Mouse (Mus musculus): ENCODE data around the gene Unc5b. TPM values are rescaled to one million over a fixed set of nuclear protein-coding genes. Genes with fewer than 3 reads are reported as not detected.
A peak's percentile ranks its signal among the peaks of the same experiment; 100 is the strongest.
"Not testable (repeated sequence)": the region's sequence is repeated elsewhere in the genome, so short reads cannot be mapped to it uniquely, and the experiment has no call there.

Unc5b gene
- 0.38 TPM in 1 of 3 replicates, not detected in the others for total RNA-seq (2017)

DNA sequence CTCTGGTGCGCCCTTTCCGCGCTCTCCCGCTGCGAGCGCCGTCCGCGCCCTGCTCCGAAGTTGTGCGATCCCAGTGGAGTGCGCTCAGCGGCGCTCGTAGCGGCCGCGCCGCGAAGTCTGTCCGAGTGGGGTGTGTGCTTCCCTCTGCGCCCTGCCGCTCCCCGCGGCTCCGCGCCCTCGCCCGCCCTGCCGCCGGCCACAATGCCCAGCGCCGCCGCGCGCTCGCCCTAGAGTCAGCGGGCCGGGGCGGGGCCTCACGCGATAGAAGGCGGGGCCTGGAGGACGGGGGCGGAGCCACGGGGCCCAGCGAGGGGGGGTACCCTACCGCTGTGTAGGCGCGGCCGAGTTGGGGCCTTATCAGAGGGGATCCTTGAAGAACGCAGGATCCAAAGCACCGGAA, at the start of gene Unc5b:
Gene Unc5b, minus strand, starts transcription at position 203 of the 400 bp plus-strand sequence.
- ATAC-seq (replicated peaks; ENCODE audit: insufficient number of reproducible peaks, low FRiP score, low TSS enrichment, poor library complexity, severe bottlenecking): no peak

DNA sequence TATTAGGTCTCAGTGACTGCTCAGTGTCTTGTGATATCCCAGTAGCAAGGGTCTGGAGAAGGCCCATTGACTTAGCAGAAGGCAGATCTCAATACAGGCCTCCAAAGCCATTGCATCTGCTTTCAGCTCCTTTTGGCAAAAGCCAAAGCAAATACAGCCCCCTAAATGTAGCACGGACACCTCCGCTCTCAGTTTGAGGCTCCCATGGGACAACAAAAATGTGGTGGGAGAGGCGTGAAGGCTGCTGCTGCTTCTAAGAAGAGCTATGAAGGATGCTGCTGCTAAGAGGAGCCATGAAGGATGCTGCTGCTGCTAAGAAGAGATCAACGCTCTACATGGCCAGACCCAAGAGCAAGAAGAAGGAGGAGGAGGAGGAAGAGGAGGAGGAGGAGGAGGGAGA, 48.4 kb upstream of the Unc5b start:
- ATAC-seq (replicated peaks; ENCODE audit: insufficient number of reproducible peaks, low FRiP score, low TSS enrichment, poor library complexity, severe bottlenecking): no peak

DNA sequence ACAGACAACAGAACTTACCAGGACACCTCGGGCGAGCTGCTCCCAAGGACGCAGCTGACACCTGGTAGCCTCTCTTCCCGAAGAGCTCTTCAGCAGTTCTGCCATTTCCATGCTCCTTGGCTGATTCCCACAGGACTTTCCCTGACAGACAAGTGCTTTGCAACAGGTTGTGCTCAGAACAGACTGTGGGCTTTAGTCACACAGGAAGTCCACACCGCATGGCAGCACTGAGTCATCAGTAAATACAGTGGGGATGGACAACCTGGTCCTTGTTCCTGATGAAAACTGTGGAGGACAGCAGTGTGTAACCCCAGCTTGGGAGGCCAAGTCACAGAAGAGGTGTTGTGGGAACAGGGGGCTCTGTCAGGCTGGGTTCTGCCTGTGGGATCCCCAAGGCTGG, 45.7 kb upstream of the Unc5b start:
- ATAC-seq (replicated peaks; ENCODE audit: insufficient number of reproducible peaks, low FRiP score, low TSS enrichment, poor library complexity, severe bottlenecking): no peak

DNA sequence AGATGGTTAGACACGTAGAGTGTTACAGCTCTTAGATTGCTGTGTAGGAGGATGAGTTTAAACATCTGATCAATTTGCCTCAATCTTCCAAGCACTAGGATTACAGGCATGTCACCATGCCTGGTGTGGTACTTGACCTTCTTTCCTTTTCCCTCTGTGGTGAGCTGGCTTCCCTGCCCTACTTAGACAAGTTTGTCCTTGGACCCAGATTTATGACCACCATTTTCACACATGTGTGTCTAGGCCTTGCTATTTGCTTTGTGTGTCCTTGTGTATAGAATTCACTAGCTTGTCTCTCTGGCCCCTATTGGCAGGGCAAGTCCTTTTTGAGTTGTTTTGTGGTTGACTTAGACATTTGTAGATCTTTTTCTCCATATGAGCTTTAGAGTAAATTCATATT, 43.6 kb upstream of the Unc5b start:
- no peak for ATAC-seq (replicated peaks; ENCODE audit: insufficient number of reproducible peaks, low FRiP score, low TSS enrichment, poor library complexity, severe bottlenecking)

DNA sequence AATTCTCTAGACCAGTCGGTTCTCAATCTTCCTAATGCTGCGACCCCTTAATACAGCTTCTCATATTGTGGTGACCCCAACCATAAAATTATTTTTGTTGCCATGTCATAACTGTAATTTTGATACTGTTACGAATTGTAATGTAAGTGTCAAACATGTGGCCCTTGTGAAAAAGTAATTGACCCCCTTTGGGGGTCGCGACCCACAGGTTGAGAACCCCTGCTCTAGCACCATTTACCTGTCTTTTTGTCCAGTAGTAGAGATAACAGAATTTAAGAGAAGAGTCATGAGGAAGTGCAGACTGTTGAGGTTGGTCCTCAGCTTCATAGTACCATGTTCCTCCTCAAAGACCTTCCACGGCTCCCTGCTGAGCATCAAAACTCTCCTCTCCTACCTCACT, 31.9 kb upstream of the Unc5b start:
- no peak for ATAC-seq (replicated peaks; ENCODE audit: insufficient number of reproducible peaks, low FRiP score, low TSS enrichment, poor library complexity, severe bottlenecking)

DNA sequence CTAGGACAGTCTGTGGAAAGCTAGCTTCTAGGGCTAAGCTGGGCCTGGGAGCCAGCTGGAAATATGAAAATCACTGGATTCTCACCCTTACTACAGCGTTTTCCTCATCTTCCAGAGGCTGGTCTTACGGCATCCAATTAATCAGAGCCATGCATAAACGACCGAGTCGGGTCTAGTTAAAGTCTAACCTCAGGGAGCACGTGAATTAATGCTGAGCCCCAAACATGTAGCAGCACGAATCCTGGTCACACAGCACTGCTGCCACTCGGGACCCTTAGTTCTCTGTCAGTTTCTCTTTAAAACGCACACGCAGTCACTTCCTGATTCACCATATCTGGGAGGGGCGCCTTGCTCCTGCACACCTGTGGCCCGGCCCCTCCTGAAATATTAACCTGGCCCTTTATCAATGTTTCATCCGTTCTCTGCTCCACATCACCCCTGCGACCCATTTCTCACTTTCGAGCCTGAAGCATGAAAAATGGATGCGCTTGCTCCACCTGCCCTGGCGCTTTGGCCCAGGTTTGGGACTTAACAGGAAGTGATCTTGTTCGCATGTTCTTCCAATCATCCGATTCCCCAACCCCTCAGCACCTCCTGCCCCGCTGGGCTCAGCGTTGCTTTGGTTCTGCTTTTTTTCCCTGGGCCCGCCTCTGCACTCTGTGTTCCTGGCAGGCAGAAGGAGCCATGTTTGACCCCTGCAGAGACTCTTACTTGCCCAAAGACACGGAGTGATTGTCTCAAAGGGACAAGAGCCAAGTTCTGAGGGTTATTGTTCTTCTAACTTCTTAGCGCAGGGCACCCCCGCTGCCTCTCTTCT, 31.3 kb upstream of the Unc5b start:
- ATAC-seq (replicated peaks; ENCODE audit: insufficient number of reproducible peaks, low FRiP score, low TSS enrichment, poor library complexity, severe bottlenecking): no peak

DNA sequence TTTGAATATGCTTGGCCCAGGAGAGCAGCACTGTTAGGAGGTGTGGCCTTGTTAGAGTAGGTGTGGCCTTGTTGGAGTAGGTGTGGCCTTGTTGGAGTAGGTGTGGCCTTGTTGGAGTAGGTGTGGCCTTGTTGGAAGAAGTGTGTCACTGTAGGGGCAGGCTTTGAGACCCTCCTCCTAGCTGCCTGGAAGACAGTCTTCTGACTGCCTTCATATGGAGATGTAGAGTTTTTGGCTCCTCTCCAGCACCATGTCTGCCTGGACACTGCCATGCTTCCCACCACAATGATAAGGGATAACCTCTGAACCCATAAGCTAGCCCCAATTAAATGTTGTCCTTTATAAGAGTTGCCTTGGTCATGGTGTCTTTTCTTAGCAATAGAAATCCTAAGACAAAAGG, 13.9 kb upstream of the Unc5b start:
- ATAC-seq (replicated peaks; ENCODE audit: insufficient number of reproducible peaks, low FRiP score, low TSS enrichment, poor library complexity, severe bottlenecking): not testable (repeated sequence)

DNA sequence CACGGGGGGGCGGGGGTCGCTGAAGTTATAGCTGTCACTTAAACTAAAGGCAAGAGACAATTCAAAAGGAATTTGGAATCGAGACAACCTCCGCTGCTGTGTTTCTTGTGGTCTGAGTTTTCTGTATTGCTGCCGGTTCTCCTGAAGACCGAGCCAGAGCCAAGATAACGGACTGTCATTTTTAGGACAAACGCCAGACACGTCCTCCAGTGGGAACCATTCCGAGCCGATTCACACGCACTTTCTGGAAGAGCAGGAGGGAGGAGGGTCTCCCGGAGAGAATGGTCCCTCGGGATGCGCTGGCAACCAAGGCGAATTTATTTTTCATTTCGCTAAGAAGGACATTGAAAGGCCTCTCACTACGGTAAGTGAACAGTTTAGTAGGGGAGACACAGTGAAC, 7.4 kb upstream of the Unc5b start:
- ATAC-seq (replicated peaks; ENCODE audit: insufficient number of reproducible peaks, low FRiP score, low TSS enrichment, poor library complexity, severe bottlenecking): no peak

DNA sequence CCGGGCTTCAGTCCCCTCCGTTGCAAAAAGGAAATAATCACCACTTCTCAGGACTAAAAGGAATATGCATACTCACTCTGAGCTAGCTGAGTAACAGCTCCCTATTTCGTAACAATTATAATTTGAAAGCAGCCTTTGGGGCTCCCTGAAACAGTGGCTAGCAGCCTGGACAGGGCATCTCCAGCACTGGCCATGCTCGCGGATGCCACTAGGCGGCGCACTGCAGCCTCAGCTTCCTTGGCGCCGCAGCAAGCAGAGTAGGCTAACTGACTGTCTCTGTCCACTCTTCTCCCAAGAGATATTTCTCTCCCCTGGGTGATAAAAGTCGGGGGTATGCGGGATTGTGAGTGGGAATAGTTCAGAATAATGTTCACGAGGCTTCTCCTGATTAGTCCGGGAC, 3.6 kb upstream of the Unc5b start:
- ATAC-seq (replicated peaks; ENCODE audit: insufficient number of reproducible peaks, low FRiP score, low TSS enrichment, poor library complexity, severe bottlenecking): peak; percentile 59; the same call in 1 of the 2 replicates

DNA sequence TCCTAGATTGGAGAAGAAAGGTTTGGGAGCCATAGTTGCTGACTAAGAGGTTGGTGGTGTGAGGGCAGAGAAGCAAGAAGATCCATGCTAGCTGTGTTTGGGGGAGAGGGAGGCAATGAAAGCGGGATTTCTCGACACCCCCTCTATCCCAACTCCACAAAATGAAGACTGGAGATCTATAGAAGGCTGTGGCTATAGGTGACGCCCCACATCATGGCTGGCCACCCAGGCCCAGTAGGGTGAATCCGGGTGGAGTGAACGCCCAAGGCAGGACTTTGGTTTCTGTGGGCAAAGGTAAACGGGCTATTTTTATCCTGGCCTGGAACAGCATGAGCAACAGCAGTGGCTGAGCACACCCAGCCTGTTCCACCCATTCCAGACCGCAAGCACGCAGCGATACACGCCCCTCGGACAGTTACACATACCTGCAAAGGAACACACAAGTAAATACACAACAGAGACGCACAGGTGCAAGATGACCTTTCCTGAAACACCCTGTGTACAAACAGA, 1.3 kb upstream of the Unc5b start:
- ATAC-seq (replicated peaks; ENCODE audit: insufficient number of reproducible peaks, low FRiP score, low TSS enrichment, poor library complexity, severe bottlenecking): no peak

DNA sequence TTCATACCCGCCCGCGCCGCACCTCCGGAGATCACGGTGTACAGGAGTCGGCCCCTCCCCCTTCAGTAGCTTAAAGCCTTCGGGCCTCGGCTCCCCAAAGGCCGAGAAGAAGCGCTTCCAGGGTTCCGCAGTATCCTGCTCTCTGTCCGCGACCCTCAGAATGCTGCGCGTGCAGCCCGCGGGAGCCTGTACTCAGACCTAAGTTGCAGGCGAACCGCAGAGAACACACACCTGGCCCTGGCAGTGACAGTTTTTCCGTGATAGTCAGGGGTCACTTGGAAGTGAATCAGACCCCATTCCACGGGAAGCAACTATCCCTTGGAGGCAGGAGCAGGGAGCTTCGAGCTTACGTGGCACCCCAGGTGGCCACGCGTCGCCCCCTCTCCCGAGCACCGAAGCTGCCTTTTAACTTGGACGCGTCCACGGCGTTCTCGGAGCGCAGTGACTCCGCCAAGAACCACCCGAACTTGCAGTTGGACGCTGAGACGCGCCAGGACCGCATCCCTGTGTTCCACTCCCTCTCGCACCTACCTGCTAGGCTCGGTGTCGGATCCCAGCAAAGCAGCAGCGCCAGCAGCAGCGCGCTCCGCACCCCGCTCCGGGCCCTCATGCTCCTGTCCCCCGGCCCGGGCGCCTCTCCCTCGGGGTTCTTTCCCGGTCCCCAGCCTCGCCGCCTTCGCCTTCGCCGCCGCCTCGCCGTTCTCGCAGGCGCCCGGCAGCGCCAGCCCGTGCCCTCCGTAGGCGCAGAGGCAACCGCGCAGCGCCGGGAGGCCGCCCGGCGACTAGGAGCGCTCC, 628 bp downstream of the Unc5b start:
- ATAC-seq (replicated peaks; ENCODE audit: insufficient number of reproducible peaks, low FRiP score, low TSS enrichment, poor library complexity, severe bottlenecking): no peak

DNA sequence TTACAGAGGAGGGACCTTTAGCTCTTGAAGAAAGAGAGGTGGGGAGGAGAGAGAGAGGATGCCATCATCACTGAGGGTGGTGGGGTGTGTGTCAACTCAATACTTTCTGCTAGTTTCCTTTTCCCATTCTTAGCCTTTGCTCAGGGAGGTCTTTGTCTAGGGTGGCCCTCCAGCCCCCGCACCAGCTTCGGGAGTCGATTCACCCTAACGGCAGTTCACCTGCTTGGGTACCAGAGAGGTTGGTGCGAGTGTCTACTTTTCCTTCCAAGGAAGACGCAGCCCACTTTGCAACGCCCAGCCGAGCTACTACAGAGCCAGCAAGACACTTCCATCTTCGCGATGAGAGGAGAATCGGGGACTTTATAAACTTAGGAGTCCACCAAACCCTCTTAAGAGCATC, 1.4 kb downstream of the Unc5b start:
- ATAC-seq (replicated peaks; ENCODE audit: insufficient number of reproducible peaks, low FRiP score, low TSS enrichment, poor library complexity, severe bottlenecking): no peak

DNA sequence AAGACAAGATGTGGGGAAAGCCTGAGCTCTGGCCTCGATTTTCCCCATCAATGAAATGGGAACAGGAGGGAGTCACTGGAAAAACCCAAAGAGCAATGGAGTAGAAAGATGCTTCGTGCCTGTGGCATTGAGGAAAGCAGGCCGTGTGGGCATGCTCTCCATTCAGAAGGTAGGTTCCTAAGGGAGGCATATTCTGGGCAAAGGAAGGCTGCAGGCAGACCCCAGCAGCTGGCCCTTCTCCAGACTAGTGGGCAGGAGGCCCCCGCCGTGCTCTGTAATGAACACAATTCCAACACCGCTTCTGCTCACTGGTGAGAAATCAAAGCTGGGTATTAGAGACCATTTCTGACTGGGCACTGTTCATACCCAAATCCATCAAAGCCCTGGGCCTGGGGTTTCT, 2.3 kb downstream of the Unc5b start:
- ATAC-seq (replicated peaks; ENCODE audit: insufficient number of reproducible peaks, low FRiP score, low TSS enrichment, poor library complexity, severe bottlenecking): no peak

DNA sequence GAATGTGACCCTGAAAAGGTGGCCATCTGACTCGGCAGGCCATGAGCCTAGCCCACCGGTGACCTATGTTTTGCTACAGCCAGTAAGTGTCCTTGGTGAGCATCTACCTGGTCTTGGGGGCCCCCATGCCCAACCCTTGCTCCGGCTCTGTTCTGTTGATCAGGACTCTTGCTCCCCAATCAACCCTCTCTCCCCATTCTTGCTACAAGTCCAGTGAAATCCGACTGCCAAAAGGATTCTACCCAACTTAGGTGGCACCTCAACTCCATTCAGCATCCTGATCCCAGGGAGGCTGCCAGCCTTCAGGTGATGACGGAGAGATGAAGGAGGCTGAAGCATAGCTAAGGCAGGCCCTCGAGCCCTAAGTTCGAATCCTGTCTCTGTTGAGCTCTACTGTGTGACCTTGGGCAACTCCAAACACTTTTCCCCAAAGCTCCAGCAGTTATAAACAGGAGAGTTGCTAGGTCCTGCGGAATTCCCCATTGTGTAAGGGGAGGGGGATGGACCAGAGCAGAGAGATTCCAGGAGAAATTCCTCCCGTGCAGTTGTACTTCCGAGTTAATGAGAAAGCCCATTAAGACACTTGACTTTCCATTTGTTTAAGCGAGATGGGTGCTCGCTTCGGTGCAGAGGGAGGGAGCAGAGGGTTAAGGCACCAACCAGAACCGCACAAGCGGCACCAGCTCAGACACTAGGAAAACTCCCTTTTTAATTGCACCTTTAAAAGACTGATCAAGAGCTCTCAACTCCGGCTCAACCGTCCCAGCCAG, 3.3 kb downstream of the Unc5b start:
- no peak for ATAC-seq (replicated peaks; ENCODE audit: insufficient number of reproducible peaks, low FRiP score, low TSS enrichment, poor library complexity, severe bottlenecking)

DNA sequence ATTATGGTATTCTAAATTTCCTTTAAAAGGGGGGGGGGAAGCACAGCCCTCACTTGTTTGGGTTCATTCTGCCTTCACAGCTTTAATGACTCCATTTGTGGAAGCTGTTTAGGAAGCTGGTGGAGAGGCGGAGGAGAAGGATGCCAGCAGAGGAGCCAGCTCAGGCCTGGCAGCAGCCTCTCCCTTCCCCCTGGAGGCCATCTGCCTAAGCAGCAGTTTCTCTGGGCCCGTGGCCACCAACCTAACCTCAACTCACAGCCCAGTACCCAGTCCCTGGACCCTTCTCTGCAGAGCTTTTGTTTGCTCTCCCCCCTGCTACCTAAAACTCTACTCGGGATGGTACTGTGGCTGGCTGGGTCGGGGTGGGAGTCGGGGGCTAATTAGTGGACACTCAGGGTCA, 4.1 kb downstream of the Unc5b start:
- ATAC-seq (replicated peaks; ENCODE audit: insufficient number of reproducible peaks, low FRiP score, low TSS enrichment, poor library complexity, severe bottlenecking): no peak

DNA sequence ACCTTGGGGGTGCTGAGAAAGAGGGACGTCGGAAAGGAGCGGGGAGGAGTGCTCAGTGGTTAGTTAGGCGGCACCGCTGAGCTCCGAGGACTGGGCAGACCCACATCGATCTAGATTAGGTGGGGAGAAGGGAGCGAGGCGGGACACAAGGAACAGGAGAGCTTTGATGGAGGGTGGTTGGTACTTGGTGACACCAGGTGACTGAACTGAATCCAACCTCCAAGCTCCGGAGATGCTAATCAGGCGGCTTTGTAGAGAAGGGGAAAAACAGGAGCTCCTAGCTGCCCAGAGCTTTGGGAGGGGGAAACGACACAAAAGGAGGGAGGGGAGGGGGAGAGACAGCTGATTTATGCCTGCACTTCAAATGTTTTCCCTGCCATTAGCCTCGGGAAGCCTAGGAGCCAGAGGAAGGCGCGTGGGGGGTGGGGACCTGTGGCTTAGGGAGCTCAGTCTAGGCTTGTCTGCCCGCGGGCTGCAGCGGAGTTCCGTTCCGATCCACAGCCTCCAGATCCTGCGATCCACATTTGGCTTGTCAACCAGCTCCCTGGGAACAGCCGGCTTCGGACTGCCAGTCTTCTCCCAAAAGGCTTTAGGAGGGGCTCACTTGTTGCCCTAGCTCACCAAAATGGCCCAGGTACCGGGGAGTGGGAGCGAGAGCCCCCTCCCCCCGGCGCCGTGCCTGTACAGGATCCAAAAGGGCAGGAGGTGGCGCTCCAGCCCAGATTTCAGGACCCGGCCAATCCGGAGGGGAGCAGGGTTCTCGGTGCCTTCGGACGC, 4.7 kb downstream of the Unc5b start:
- ATAC-seq (replicated peaks; ENCODE audit: insufficient number of reproducible peaks, low FRiP score, low TSS enrichment, poor library complexity, severe bottlenecking): no peak

DNA sequence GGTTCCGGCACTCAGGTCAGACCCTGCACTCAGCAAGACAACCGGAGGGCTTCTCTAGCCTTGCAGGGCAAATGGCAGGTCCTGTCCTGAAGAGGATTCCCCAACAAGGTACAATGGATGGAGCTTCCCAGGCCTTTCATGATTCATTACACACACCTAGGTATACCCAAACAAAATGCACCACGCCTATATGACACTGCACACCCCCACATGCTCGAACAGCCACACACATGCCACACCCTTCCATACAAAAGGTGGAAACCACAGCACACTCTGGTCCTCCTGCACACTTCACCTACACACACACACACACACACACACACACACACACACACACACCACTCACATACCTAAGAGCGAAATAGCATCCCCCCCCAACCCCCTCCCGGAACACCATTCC, 5.4 kb downstream of the Unc5b start:
- ATAC-seq (replicated peaks; ENCODE audit: insufficient number of reproducible peaks, low FRiP score, low TSS enrichment, poor library complexity, severe bottlenecking): no peak

DNA sequence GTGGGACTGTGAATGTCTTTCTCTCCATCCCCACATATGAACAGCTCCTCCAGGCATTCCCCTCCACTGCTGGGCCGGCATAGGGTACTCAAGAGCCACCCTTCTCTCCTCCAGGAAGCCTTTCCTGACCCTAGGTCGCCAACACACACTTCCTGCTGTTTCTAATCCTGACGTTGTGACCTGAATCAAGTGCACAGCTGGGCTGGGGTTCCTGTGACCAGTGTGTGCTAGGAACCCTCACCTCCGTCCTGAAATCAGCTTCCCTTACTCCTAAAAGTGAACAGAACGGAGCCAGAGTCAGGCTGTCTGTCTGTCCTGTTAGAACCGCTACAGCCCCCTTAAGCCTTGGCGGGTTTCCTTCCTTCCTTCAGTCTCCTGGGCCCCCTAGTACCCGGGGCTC, 7.6 kb downstream of the Unc5b start:
- no peak for ATAC-seq (replicated peaks; ENCODE audit: insufficient number of reproducible peaks, low FRiP score, low TSS enrichment, poor library complexity, severe bottlenecking)
